Mouse (Mus musculus) forebrain, embryonic 11.5 days (tissue): ENCODE results near the gene Corin. TPM values are rescaled to one million over a fixed set of nuclear protein-coding genes. Genes with fewer than 3 reads are reported as not detected.

Source experiments
- ATAC-seq: fragments of 200-750 bp; cut with Nextera tagmentation; replicated peaks from 2 replicates; pipeline ENCODE4 v1.8.0; 2017; ENCODE audit warnings: moderate TSS enrichment; ENCODE audit not compliant: low FRiP score
- DNase-seq: peaks from one replicate; pipeline ENCODE4 v3.0.0-alpha.2; 2017; ENCODE audit warnings: low spot score
- H3K27ac ChIP-seq: fragments of 300-500 bp; sonication (generic); 2 replicates; pipeline ENCODE4 v1.5.1; 2014; ENCODE audit warnings: low read depth, low read length
- H3K27me3 ChIP-seq: fragments of 300-500 bp; sonication (generic); 2 replicates; pipeline ENCODE4 v1.6.1; 2014; ENCODE audit warnings: mild to moderate bottlenecking, low read length, mixed read lengths; ENCODE audit not compliant: control insufficient read depth, insufficient read depth
- H3K36me3 ChIP-seq: fragments of 300-500 bp; sonication (generic); 2 replicates; pipeline ENCODE4 v1.6.1; 2014; ENCODE audit warnings: mild to moderate bottlenecking, low read length, moderate library complexity, mixed read lengths; ENCODE audit not compliant: control insufficient read depth, insufficient read depth
- H3K4me1 ChIP-seq: fragments of 300-500 bp; sonication (generic); replicated peaks from 2 replicates; pipeline ENCODE4 v1.6.1; 2014; ENCODE audit warnings: low read length, mixed read lengths; ENCODE audit not compliant: control insufficient read depth, insufficient read depth
- H3K4me2 ChIP-seq: fragments of 300-500 bp; sonication (generic); 2 replicates; pipeline ENCODE4 v1.6.1; 2014; ENCODE audit warnings: low read depth, mild to moderate bottlenecking, low read length, moderate library complexity, mixed read lengths; ENCODE audit not compliant: severe bottlenecking
- H3K4me3 ChIP-seq: fragments of 300-500 bp; sonication (generic); 2 replicates; pipeline ENCODE4 v1.5.1; 2014; ENCODE audit warnings: low read depth, low read length
- H3K9ac ChIP-seq: fragments of 300-500 bp; sonication (generic); 2 replicates; pipeline ENCODE4 v1.6.1; 2014; ENCODE audit warnings: low read length
- H3K9me3 ChIP-seq: fragments of 300-500 bp; sonication (generic); 2 replicates; pipeline ENCODE4 v1.6.1; 2016; ENCODE audit warnings: low read length, mixed read lengths; ENCODE audit not compliant: control insufficient read depth
- WGBS: fragments of 180-500 bp; shearing (Covaris S2); extraction: QIAGEN DNeasy Blood & Tissue Kit; methylation state at CpG from one replicate; pipeline ENCODE4 v1.1.7; 2014; 5-methylcytosine and 5-hydroxymethylcytosine counted together
- polyA plus RNA-seq: library from polyadenylated mRNA; unstranded; fragments of >200 nt; fragmentation: Nextera tagmentation; extraction: Ambion mirVana; gene quantifications from 2 replicates; pipeline ENCODE4 v1.2.1, GENCODE M21; 2014

Corin gene
- 1.4 and 2.0 TPM in 2 replicates for polyA plus RNA-seq

DNA sequence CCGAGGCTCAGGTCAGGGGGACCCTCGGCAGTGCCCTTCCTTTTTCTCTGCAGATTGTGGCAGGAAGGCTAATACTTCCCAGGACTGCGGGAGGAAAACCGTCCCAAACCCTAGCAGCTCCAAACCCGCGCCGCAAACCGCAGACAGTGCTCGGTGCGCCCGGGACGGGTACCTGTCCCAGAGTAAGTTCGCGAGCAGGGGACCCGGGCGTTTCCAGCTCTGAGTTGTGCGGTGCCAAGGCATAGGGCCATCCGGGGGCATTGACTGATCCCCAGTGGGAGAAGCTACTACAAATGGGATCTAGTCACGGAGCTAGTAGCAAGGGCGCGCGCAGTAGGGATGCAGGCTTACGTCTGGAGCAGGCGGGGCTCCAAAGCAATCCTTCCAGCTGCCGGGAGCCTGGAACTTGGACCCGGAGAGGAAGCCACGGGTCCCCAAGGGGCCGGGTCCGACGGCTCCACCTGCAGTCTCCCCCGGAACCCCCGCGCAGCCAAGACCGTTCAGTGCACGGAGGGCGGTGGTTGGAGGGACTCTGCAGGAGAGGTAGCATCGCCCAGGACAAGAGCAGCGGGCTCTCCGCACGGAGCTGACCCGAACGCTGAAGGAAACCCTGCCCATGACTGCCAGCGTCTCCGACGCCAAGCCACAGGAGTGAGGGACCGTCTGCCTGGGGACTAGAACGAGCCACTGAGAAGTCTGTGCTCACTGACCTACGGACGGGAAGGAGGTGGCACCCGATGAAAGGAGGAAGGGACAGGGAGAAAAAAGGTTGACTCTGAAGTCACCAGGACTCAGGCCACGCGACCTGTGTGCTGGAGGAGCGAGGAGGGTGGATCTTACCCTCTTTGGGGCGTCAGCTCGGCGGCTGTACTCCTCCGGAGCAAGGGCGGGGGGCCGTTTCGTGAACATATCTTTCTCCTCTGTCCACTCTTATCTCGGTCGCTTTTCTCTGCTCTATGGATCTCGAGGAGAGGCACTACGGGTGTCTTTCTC, at the start of gene Corin:
Gene Corin, minus strand, starts transcription at position 943 of the 993 bp plus-strand sequence.
- 0 out of 2 replicates have a peak, but pooled peaks cover 2% of the 10 kb centered on the region for H3K4me1 ChIP-seq
- 1% methylated on average over 64 of the region's 64 CpGs for WGBS
- DNase-seq (peak; percentile 55), ATAC-seq (peak; percentile 30; the same call in 1 of the 2 replicates)
- H3K4me2 ChIP-seq, result peak within 1 kb of the TSS; percentile 36
- no peak within 1 kb of the TSS for H3K27ac ChIP-seq
- H3K36me3 ChIP-seq, result no peaks in the 10 kb centered on the region
- H3K27me3 ChIP-seq, result peaks cover 25% of the 10 kb centered on the region
- H3K9ac ChIP-seq, result no peak within 1 kb of the TSS; the same call in 1 of the 2 replicates
- H3K4me3 ChIP-seq, result peak within 1 kb of the TSS; percentile 19
- no peaks in the 10 kb centered on the region for H3K9me3 ChIP-seq

GRCm38 (mm10) chr5:72551209-72551608, 46.9 kb upstream of the Corin start:
- no peak overlapping the region for H3K9ac ChIP-seq
- H3K27ac ChIP-seq, result no peak overlapping the region
- no peaks in the 10 kb centered on the region for H3K4me1 ChIP-seq
- no peak overlapping the region for H3K4me2 ChIP-seq
- H3K36me3 ChIP-seq, result no peaks in the 10 kb centered on the region; the same call in 1 of the 2 replicates
- DNase-seq (no peak), ATAC-seq (no peak)
- no peaks in the 10 kb centered on the region for H3K27me3 ChIP-seq
- WGBS, result 94% methylated on average over 3 of the region's 3 CpGs
- H3K4me3 ChIP-seq, result no peak overlapping the region
- H3K9me3 ChIP-seq, result no peaks in the 10 kb centered on the region

GRCm38 (mm10) chr5:72528896-72529295, 24.6 kb upstream of the Corin start:
- no peak overlapping the region for H3K27ac ChIP-seq

GRCm38 (mm10) chr5:72513808-72514207, 9.5 kb upstream of the Corin start:
- no peak for ATAC-seq
- Histone ChIP-seq H3K36me3 (peaks cover 3% of the 10 kb centered on the region; the same call in 1 of the 2 replicates), H3K27ac (no peak overlapping the region), H3K4me1 (no peaks in the 10 kb centered on the region), H3K4me3 (no peak overlapping the region), H3K4me2 (no peak overlapping the region), H3K9me3 (no peaks in the 10 kb centered on the region), H3K9ac (no peak overlapping the region), H3K27me3 (no peaks in the 10 kb centered on the region)
- 83% methylated on average over 5 of the region's 5 CpGs for WGBS
- DNase-seq, result no peak

More at GRCm38 (mm10) chr5:72528896-72529295, 24.6 kb upstream of the Corin start:
- 98% methylated on average over 3 of the region's 3 CpGs for WGBS
- H3K4me1 ChIP-seq, result no peaks in the 10 kb centered on the region
- ATAC-seq (no peak), DNase-seq (no peak)
- no peak overlapping the region for H3K9ac ChIP-seq
- H3K4me2 ChIP-seq, result no peak overlapping the region
- H3K9me3 ChIP-seq, result no peaks in the 10 kb centered on the region
- H3K4me3 ChIP-seq, result no peak overlapping the region
- H3K36me3 ChIP-seq, result no peaks in the 10 kb centered on the region
- H3K27me3 ChIP-seq, result no peaks in the 10 kb centered on the region

GRCm38 (mm10) chr5:72505740-72506139, 1.5 kb upstream of the Corin start:
- no peak for DNase-seq

GRCm38 (mm10) chr5:72502778-72503177, 1.5 kb downstream of the Corin start:
- H3K4me1 ChIP-seq, result 0 out of 2 replicates have a peak, but pooled peaks cover 2% of the 10 kb centered on the region
- ATAC-seq, result no peak
- no peak overlapping the region for H3K27ac ChIP-seq
- peaks cover 25% of the 10 kb centered on the region for H3K27me3 ChIP-seq
- no peaks in the 10 kb centered on the region for H3K9me3 ChIP-seq
- no peak for DNase-seq
- no peaks in the 10 kb centered on the region for H3K36me3 ChIP-seq
- no peak overlapping the region for H3K9ac ChIP-seq
- H3K4me3 ChIP-seq, result no peak overlapping the region
- H3K4me2 ChIP-seq, result no peak overlapping the region
- WGBS, result 75% methylated on average over 8 of the region's 8 CpGs

More at GRCm38 (mm10) chr5:72505740-72506139, 1.5 kb upstream of the Corin start:
- ATAC-seq, result no peak
- Histone ChIP-seq H3K36me3 (no peaks in the 10 kb centered on the region), H3K4me1 (0 out of 2 replicates have a peak, but pooled peaks cover 2% of the 10 kb centered on the region), H3K27me3 (peaks cover 25% of the 10 kb centered on the region), H3K9ac (no peak overlapping the region), H3K4me3 (no peak overlapping the region), H3K9me3 (no peaks in the 10 kb centered on the region), H3K4me2 (no peak overlapping the region), H3K27ac (no peak overlapping the region)
- WGBS, result 77% methylated on average over 5 of the region's 5 CpGs

GRCm38 (mm10) chr5:72501763-72502162, 2.5 kb downstream of the Corin start:
- Histone ChIP-seq H3K4me1 (0 out of 2 replicates have a peak, but pooled peaks cover 2% of the 10 kb centered on the region), H3K9ac (no peak overlapping the region), H3K9me3 (no peaks in the 10 kb centered on the region), H3K27ac (no peak overlapping the region), H3K4me3 (no peak overlapping the region), H3K27me3 (peaks cover 25% of the 10 kb centered on the region), H3K4me2 (no peak overlapping the region), H3K36me3 (no peaks in the 10 kb centered on the region)
- WGBS, result 59% methylated on average over 3 of the region's 3 CpGs
- DNase-seq (no peak), ATAC-seq (no peak)

DNA sequence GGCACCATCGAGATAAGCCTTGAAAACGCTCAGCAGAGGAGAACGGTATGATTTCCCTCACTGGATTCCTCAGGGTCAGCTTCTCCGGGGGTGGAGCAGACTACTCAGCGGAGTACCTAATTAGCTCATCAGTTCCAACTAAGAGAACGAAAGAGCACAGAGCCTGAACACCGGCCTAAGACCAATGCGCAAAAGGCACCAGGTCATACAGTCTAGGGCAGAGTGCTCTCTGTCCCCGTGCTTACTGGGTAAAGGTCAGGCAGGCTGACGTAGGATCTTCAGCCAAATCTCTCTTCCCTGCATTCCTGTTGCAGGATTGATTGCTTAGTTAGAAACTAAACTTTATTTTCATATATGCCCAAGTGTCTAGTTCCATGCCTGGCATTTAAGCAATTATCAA, 6.0 kb downstream of the Corin start:
- Histone ChIP-seq H3K4me1 (no peaks in the 10 kb centered on the region), H3K4me3 (no peak overlapping the region), H3K9me3 (no peaks in the 10 kb centered on the region), H3K36me3 (no peaks in the 10 kb centered on the region), H3K9ac (no peak overlapping the region), H3K27ac (no peak overlapping the region), H3K4me2 (no peak overlapping the region), H3K27me3 (peaks cover 8% of the 10 kb centered on the region)
- 74% methylated on average over 10 of the region's 10 CpGs for WGBS
- ATAC-seq (no peak), DNase-seq (no peak)
